Mouse (Mus musculus): Measurements from ENCODE around the gene Gpsm1.

DNA sequence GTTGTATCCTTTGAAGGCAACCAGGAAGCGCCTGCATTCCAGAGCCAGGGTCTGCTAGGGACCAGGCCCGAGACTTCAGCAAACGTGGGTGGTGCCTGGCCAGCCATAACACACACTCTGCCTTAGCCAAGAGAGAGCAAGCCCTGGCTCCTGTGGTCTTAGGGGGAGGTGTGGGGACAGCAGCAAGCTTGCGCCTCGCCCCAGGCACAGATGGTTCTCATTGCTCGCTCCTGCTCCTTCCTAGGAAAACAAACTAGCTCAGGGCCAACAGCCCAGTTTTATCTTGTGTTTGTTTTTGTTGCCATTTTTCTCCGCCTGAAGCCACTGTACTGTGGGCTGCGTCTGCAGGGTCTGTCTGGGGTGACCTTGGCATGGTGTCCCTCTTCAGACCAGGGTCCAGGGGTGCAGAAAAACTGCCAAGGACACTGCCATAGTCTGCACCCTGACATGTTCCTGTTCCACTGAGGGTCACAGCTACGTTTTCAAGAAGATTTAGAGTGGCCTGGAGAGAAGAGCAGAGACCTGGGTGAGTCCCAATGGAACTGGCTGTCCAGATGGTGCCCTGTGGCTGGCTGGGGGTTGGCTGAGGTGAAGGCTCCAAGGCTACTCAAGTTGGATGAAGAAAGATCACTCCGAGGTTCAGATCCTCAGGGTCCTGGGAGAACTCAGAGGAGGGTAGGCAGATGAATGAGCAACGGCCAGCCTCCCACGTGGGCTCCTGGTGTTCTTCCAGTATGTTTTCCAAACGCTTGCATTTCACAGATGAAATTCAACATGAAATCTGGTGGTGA, 839 bp upstream of the Gpsm1 start:
- TF ChIP-seq CTCF (IDR thresholded peaks at IDR 0.05) (no peak), EP300 (IDR thresholded peaks at IDR 0.05) (peak; percentile 67)
